Mouse (Mus musculus) liver (tissue): ENCODE data around the gene Spi1.

Source experiments
- DNase-seq: peaks from one replicate; pipeline ENCODE4 v3.0.0-alpha.2; 2020; ENCODE audit warnings: mixed read lengths

The Spi1 gene

DNA sequence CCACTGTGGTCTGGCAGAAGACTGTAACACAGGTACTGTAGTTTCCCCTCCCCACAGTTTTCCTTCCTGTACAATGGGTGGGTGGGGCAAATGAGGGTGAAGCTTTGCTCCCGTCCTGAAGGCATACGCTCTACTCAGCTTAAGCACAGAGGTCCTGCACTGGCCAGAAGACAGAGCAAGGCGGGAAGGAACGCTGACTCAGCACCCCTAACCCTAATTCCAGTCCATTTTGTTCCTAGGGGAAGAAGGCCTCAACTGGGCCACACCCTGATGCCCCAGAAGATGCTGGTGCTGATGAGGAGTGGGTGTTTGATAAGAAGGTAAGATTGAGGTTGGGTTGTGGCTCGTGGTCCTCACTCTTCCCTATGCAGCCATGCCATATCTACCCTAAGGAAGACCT lies 46.6 kb downstream of the Spi1 start:
- no peak for DNase-seq

DNA sequence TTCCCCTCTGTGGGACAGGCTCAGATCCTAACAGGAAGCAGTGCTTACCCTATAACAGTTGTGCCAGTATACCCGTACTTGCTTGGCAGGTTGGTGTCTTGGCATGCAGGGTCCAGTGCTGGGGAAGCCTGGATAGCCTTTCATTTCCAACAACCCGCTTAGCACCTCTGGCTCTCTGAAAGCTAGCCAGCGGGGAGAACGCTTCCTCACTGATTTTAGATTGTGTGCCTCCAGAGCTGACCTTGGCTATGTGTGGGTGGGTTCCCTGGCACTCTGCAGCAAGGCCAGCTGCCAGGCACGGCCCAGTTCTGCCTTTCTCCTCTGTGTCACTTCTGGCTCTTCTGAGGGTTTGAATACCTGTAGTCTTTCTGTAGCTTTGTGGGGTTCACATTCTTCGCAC lies 47.9 kb downstream of the Spi1 start:
- DNase-seq, result no peak

DNA sequence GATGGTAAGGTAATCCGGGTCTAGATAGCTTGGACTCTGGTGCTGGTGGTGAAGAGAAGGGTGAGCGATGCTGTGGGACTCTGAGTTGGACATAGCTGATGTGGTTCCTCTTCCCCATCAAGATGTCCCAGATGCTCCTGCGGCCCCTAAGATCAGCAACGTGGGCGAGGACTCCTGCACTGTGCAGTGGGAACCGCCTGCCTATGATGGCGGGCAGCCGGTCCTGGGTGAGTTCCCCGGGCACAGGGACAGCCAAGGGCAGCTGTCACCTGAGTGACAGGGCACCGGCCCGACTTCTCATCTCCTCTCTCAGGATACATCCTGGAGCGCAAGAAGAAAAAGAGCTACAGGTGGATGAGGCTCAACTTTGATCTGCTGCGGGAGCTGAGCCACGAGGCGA lies 49.1 kb downstream of the Spi1 start:
- no peak for DNase-seq

DNA sequence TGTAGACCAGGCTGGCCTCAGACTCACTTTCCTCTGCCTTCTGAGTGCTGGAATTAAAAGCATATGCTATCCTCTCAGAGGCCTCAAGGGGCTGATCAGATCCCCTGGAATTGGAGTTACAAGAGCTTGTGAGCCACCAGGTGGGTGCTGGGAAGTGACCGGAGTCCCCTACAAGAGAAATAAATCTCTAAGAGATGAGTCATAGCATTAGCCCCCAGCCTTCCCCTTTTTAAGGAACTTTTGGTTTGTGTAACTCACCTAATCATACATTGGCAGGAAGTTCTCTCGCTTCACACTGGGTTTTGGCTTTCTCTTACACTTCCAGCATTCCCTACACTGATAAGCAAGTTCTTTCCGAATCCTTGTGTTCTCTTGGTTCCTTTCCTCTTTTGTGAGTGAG lies 49.8 kb downstream of the Spi1 start:
- no peak for DNase-seq

DNA sequence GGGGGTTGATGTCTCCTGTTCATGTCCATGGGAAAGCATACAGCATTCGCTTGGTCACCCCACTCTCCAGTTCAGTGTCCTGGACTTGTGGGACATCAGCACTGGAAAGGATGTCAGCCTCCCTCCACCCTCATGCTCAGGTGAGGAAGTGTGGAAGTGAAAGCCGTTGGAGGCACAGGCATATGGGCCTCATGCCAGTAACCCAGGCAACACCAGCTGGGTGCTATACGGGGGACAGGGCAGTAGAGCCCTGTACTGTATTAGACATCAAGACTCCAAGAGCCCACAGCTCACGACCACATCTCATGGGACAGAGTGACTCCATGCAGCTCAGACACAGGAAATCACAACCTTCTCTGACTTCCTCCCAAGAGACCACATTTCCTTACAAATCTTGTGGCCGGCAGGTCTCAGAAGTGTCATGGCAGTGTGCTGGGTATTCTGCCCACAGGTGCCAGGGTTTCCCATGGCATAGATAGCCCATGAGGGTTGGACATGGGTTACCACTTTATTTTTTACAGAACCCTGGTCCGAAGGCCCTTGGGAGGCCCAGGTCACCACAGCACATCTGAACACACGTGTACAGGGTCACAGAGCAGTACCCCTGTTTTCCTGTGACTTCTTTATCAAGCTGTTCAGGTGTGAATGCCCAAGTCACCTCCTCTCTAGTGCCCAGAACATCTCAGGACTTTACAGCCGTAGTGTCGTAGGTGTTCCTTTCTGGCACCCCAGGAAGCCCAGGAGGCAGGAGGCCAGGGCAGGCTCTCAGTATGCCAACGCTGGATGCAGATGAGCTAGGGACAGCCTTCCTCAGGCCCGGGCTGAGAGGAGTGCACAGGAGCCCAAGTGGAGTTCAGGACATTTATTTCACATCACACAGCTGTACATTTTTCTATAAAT lies 54.6 kb downstream of the Spi1 start:
- no peak for DNase-seq

DNA sequence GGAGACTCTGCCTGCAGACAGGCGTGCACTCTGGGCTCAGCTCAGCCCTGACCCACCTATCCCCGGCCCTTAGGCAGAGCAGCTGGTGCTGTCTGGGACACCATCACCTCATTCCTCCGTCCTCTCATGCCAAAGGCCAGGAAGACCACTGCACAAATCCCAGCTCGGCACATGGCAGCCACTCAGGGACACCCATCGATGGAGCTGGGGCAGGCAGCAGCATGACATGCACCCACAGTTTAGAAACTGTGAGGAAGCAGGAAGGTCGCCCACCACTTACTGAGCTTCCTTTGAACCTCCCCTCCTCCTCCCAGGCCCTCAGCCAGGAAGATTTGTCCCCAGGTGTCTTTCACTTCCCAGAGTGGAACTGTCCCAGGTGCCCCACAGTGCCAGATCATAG lies 55.3 kb downstream of the Spi1 start:
- DNase-seq, result no peak

DNA sequence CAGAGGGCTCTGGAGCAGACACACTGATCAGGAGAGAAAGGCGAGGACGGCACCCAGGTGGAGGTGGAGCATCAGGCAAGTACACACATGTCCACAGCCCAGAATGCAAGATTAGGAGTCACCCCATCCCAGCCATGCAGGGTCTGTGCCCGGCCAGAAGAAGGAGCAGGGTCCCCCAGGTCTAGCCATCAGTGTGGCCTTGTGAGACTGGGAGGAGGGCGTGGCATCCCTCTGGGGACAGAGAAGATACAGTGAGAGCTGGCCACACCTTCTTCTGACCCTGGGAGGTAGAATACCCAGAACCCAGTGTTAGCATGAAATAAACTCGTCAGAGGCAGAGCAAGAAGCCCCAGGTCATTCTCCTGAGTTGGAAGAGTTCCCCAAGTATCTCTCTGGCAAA lies 57.1 kb downstream of the Spi1 start:
- DNase-seq, result no peak

DNA sequence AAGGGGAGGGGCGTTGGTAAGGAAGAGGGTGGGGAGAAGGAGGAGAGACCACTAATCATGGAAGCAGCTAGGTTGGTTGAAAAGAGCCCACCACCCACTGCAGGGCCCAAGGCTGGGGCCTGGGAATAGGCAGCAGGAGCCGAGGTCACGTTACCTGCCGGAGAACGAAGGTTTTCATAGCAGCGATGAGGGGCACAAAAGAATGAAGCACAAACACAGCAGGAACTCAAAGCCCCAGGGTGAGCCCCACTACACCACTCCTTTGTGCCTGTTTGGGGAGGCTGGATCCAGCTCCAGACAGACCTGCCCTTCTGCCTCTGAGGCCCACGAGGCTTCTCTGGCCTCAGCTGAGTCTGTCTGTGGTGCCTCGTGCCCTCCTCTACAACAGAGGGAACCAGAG lies 57.6 kb downstream of the Spi1 start:
- DNase-seq, result no peak

DNA sequence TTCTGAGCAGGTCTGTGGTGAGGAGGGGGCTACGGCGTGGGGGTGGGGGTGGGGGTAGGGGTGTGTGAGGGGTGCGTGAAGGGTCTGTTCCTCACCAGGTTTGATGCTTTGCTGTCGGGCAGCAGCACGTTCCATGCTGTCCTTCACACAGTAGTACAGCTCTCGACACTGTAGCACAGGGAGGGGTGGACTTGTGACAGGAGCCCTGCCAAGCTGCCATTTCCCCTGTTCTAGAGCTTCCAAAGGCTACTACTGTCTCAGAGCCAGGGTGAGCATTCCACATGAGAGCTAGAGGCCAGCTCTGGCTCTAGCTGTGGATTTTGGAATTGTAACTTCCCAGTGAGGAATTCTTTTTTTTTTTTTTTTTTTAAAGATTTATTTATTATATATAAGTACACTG lies 60.7 kb downstream of the Spi1 start:
- DNase-seq, result no peak

DNA sequence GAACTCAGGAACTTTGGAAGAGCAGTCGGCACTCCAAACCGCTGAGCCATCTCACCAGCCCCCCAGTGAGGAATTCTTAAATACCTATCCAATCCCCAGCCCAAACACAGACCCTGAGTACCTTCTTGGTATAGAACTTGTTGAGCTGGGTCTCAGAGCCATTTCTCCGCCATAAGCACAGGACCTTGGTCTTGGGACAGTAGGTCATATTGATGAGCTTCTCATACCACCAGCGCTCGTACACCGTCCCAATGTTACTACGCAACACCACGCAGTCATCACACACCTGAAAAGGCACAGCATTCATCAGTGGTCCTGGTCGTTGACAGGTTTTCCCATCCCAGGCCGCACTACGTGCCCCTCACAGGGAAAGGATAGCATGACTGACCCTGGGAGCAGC lies 61.2 kb downstream of the Spi1 start:
- DNase-seq, result no peak

DNA sequence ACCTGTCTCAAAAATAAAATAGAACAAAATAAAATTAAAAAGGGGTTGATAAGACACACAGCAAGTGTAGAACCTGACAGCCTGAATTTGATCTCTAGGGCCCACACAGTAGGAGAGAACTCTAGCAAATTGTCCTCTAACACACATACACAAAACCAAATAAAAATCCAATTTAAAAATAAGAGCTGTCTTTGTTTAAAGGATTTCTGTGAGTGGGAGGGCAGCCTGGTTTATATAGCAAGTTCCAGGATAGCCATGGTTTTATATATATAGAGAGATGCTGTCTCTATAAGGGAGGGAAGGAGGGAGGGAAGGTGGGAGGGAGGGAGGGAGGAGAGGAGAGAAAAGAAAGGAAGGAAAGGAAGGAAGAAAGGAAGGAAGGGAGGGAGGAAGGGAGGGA lies 65.9 kb downstream of the Spi1 start:
- no peak for DNase-seq

DNA sequence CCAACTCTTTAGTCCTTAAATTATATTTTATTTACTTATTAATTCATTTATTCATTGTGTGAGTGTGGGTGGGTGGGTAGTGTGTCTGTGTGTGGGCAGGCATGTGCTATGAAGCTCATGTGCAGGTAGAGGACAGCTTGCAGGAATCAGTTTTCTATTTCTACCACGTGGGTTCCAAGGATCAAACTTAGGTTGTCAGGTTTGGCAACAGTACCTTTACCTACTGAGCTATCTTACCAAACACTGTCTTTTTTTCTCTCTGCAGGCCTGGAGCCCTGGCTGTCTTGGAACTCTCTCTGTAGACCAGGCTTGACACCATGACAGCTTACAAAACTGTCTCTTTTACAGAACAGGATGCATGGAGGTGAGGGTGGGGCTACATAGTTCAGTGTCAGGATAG lies 69.1 kb downstream of the Spi1 start:
- DNase-seq, result no peak

DNA sequence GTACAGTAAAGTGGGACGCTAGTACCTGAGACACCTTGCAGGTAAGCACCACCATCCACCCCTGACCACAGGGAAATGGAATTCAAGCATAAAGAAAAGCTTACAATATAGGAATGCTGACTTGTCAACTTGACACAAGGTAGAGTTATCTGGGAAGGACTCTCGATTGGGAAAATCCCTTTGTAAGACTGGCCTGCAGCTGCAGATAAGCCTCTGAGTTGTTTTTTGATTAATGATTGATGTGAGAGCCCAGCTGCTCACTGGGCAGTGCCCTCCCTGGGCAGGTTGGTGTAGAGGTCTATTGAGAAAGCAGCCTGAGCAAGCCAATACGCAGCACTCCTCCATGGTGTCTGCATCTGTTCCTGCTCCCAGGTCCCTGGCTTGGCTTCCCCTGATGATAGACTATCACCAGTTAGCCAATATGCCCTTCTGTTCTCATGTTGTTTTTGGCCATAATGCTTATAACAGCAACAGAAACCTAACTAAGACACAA lies 70.7 kb downstream of the Spi1 start:
- no peak for DNase-seq

DNA sequence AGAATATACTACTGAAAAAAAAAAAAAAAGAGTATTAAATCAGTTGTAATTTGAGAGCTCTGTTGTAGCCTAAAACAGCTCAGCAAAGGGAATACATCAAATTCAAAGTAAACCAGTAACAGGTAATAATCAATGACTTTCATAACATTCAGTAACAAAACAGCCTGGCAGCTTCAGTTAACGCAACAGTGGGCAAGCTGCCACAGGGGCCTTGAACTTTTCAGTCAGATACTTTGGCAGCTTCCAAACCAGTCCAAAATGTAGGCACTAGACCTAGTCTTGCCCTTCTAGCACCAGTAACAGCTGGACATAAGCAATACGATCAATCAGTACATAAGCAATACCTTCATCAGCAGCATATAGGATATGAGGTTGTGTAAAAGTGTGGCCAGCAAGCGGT lies 71.9 kb downstream of the Spi1 start:
- no peak for DNase-seq

DNA sequence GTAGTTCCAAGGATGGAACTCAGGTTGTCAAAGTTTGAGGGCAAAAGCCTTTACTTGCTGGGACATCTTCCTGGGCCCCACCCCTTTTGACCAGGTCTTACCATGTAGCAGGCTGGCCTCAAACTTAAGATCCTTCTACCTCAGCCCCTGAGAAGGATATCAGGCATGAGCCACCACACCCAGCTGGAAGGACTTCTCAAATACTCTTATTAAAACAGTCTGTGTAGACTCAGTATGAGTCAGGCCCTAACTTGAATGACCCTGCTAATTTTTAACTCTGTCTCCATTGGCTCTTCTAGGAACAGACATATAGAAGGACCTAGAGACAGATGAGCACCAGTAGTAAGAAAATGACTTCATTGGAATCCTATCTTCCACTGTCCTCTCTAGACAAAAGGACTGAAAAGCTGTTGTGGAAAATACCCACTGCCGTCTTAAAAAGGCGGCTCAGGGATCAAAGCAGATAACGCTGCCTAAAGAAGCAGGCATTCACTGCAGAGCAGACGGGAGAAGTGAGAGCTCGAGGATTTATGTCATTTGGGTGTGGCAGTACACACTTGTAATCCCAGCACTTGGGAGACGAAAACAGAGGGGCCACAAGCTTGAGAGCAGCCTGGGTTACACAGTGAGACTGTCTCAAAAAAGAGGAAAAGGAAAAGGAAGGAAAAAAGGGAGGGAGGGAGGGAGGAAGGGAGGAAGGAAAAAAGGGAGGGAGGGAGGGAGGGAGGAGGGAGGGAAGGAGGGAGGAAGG lies 75.0 kb downstream of the Spi1 start:
- no peak for DNase-seq

DNA sequence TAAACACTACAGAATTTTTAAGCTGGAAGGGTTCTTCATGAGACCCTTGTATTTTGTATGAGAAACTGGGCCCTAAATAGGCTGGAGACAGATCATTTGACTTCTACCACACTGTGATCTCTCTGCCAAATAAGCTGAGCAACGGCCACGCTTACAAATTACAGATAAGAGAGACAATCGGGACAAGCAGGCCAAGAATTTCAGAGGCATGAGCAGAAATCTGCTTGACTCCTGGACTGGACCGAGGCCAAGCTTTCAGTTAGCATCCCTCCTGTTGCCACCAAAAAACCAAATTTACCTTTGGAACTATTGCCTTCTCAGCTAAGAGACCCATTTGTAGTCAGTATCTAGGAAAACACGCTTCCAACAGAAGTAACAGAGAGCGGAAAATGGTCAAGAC lies 78.4 kb downstream of the Spi1 start:
- DNase-seq, result no peak

DNA sequence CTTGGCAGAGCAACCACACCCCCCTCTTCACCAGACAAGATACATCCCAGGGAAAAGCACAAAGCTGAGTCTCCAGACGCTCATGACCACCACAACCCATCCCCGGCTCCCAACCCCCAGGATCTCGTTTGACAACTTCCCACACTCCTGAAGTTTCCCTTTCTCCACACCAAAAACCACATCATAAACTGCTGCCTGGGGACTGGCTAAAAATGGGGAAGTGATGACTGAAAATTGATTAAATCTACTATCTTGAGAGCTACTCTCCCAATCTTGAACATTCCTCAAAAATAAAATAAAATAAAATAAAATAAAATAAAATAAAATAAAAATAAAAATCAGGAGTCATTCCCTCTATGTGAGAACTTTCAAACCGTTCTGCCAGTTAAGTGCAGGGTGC lies 80.8 kb downstream of the Spi1 start:
- no peak for DNase-seq

DNA sequence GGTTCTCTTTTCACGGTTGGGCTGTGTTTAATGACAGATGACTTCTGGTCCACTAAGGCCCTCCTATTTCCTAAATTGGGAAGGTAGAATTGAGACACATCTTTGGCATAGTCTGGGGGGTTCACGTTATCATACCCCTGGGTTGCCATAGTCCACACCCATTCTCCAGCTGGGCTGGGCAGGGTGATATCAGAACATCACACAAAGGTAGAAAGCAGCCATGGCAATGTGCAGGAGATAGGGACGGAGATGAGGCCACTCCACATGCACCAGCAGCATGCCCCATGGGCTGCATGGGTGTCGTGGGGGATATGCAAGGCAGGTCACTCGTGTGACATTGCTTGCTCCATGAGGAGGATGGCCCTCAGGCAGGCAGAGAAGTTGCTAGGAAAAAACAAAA lies 81.3 kb downstream of the Spi1 start:
- DNase-seq, result no peak

DNA sequence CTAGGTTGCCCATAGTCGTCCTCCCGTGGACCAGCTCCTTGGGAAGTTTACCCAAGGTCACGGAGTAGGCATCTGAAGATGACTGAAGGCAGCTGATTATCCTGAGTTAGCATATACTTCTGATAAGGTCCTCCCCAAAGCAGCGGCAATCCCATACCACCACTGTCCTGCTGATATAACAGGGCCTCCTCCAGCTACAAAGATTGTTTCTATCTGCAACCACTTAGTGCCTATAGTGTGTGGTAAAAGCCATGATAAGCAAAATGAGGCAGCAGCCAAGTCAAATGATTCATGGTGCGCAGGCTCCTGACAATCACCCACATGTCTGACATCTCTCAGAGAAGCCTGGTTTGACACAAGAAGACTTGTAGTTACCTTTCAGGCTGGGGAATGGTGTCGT lies 82.8 kb downstream of the Spi1 start:
- peak; percentile 21 for DNase-seq
